Mouse (Mus musculus) neural tube, embryonic 15.5 days (tissue): ENCODE measurements around the gene Kif20b. TPM values are rescaled to one million over a fixed set of nuclear protein-coding genes. Genes with fewer than 3 reads are reported as not detected.

Experiments
- ATAC-seq: fragments of 200-750 bp; cut with Nextera tagmentation; 2 replicates; pipeline ENCODE4 v1.8.0; 2017; ENCODE audit warnings: mild to moderate bottlenecking, moderate TSS enrichment, moderate library complexity; ENCODE audit not compliant: low FRiP score
- H3K27ac ChIP-seq: fragments of 300-500 bp; sonication (generic); replicated peaks from 2 replicates; pipeline ENCODE4 v1.5.1; 2015; ENCODE audit warnings: mild to moderate bottlenecking, inconsistent platforms
- H3K27me3 ChIP-seq: fragments of 300-500 bp; sonication (generic); replicated peaks from 2 replicates; pipeline ENCODE4 v1.6.1; 2015; ENCODE audit warnings: inconsistent platforms
- H3K36me3 ChIP-seq: fragments of 300-500 bp; sonication (generic); 2 replicates; pipeline ENCODE4 v1.6.1; 2015; ENCODE audit warnings: inconsistent platforms
- H3K4me1 ChIP-seq: fragments of 300-500 bp; sonication (generic); 2 replicates; pipeline ENCODE4 v1.6.1; 2015; ENCODE audit warnings: inconsistent platforms
- H3K4me2 ChIP-seq: fragments of 300-500 bp; sonication (generic); 2 replicates; pipeline ENCODE4 v1.6.1; 2015; ENCODE audit warnings: inconsistent platforms, mild to moderate bottlenecking, moderate library complexity
- H3K4me3 ChIP-seq: fragments of 300-500 bp; sonication (generic); replicated peaks from 2 replicates; pipeline ENCODE4 v1.5.1; 2015; ENCODE audit warnings: mild to moderate bottlenecking, inconsistent platforms
- H3K9ac ChIP-seq: fragments of 300-500 bp; sonication (generic); replicated peaks from 2 replicates; pipeline ENCODE4 v1.6.1; 2015; ENCODE audit warnings: mild to moderate bottlenecking, inconsistent platforms
- H3K9me3 ChIP-seq: fragments of 300-500 bp; sonication (generic); replicated peaks from 2 replicates; pipeline ENCODE4 v1.6.1; 2016; ENCODE audit warnings: inconsistent platforms
- WGBS: fragments of 180-500 bp; shearing (Covaris S2); methylation state at CpG from one replicate; pipeline ENCODE4 v1.1.7; 2015; ENCODE audit warnings: mixed read lengths; 5-methylcytosine and 5-hydroxymethylcytosine counted together
- polyA plus RNA-seq: library from polyadenylated mRNA; unstranded; fragments of >200 nt; fragmentation: Nextera tagmentation; extraction: Ambion mirVana; gene quantifications from 2 replicates; pipeline ENCODE4 v1.2.1, GENCODE M21; 2015

Gene Kif20b
- polyA plus RNA-seq, 1 experiment from 2014 or later = 8.5 TPM

GRCm38 (mm10) chr19:34921253-34921651, 909 bp upstream of the Kif20b start:
- H3K9me3 ChIP-seq = no peaks in the 10 kb centered on the region
- 0 out of 2 replicates have a peak overlapping the region, but pooled peaks have one; percentile 67 for H3K9ac ChIP-seq
- peak overlapping the region; percentile 85 for H3K4me3 ChIP-seq
- H3K27me3 ChIP-seq = no peaks in the 10 kb centered on the region
- peak overlapping the region; percentile 77 for H3K27ac ChIP-seq
- peaks cover 9% of the 10 kb centered on the region for H3K4me1 ChIP-seq
- peak overlapping the region; percentile 70 for H3K4me2 ChIP-seq
- no peaks in the 10 kb centered on the region for H3K36me3 ChIP-seq
- ATAC-seq = peak; percentile 22; the same call in 1 of the 2 replicates
- 23% methylated on average over 7 of the region's 7 CpGs for WGBS

- Histone ChIP-seq H3K9ac (peak overlapping the region; percentile 67), H3K27me3 (no peaks in the 10 kb centered on the region), H3K4me1 (peaks cover 9% of the 10 kb centered on the region), H3K27ac (no peak overlapping the region), H3K4me3 (peak overlapping the region; percentile 85), H3K9me3 (no peaks in the 10 kb centered on the region), H3K4me2 (peak overlapping the region; percentile 70), H3K36me3 (no peaks in the 10 kb centered on the region)
- ATAC-seq = no peak
- WGBS = under 1% methylated on average over 9 of the region's 9 CpGs
These were observed 422 bp downstream of the Kif20b start for GRCm38 (mm10) chr19:34922603-34922963.

GRCm38 (mm10) chr19:34947206-34947605, 25.0 kb downstream of the Kif20b start:
- Histone ChIP-seq H3K4me3 (no peak overlapping the region), H3K36me3 (0 out of 2 replicates have a peak, but pooled peaks cover 4% of the 10 kb centered on the region), H3K9me3 (no peaks in the 10 kb centered on the region), H3K4me2 (no peak overlapping the region), H3K9ac (no peak overlapping the region), H3K27me3 (no peaks in the 10 kb centered on the region), H3K4me1 (no peaks in the 10 kb centered on the region), H3K27ac (no peak overlapping the region)
- no peak for ATAC-seq
- WGBS = 94% methylated on average over 1 of the region's 1 CpGs

- Histone ChIP-seq H3K9ac (no peak overlapping the region), H3K27ac (no peak overlapping the region), H3K27me3 (no peaks in the 10 kb centered on the region), H3K9me3 (no peaks in the 10 kb centered on the region), H3K4me2 (no peak overlapping the region), H3K4me3 (no peak overlapping the region), H3K36me3 (0 out of 2 replicates have a peak, but pooled peaks cover 4% of the 10 kb centered on the region), H3K4me1 (no peaks in the 10 kb centered on the region)
- no peak for ATAC-seq
- WGBS = 91% methylated on average over 11 of the region's 11 CpGs
These were observed 31.8 kb downstream of the Kif20b start for GRCm38 (mm10) chr19:34953842-34954541.

GRCm38 (mm10) chr19:34959369-34959768, 37.2 kb downstream of the Kif20b start:
- no peak for ATAC-seq

GRCm38 (mm10) chr19:34984742-34985141, 62.6 kb downstream of the Kif20b start:
- Histone ChIP-seq H3K4me2 (no peak overlapping the region), H3K9ac (no peak overlapping the region), H3K9me3 (no peaks in the 10 kb centered on the region), H3K4me3 (no peak overlapping the region), H3K36me3 (no peaks in the 10 kb centered on the region), H3K27ac (no peak overlapping the region), H3K4me1 (no peaks in the 10 kb centered on the region), H3K27me3 (no peaks in the 10 kb centered on the region)
- no peak for ATAC-seq
- 79% methylated on average over 2 of the region's 2 CpGs for WGBS

More at GRCm38 (mm10) chr19:34959369-34959768, 37.2 kb downstream of the Kif20b start:
- Histone ChIP-seq H3K27me3 (no peaks in the 10 kb centered on the region), H3K36me3 (no peaks in the 10 kb centered on the region), H3K4me1 (no peaks in the 10 kb centered on the region), H3K27ac (no peak overlapping the region), H3K4me3 (no peak overlapping the region), H3K9me3 (no peaks in the 10 kb centered on the region), H3K9ac (no peak overlapping the region), H3K4me2 (no peak overlapping the region)
- WGBS = 87% methylated on average over 11 of the region's 11 CpGs

GRCm38 (mm10) chr19:34990443-34990842, 68.3 kb downstream of the Kif20b start:
- no peak overlapping the region for H3K4me3 ChIP-seq
- H3K9me3 ChIP-seq = no peaks in the 10 kb centered on the region
- H3K9ac ChIP-seq = no peak overlapping the region
- no peaks in the 10 kb centered on the region for H3K36me3 ChIP-seq
- no peak for ATAC-seq
- H3K4me2 ChIP-seq = no peak overlapping the region
- no peaks in the 10 kb centered on the region for H3K27me3 ChIP-seq
- WGBS = 77% methylated on average over 4 of the region's 4 CpGs
- no peak overlapping the region for H3K27ac ChIP-seq
- H3K4me1 ChIP-seq = no peaks in the 10 kb centered on the region

DNA sequence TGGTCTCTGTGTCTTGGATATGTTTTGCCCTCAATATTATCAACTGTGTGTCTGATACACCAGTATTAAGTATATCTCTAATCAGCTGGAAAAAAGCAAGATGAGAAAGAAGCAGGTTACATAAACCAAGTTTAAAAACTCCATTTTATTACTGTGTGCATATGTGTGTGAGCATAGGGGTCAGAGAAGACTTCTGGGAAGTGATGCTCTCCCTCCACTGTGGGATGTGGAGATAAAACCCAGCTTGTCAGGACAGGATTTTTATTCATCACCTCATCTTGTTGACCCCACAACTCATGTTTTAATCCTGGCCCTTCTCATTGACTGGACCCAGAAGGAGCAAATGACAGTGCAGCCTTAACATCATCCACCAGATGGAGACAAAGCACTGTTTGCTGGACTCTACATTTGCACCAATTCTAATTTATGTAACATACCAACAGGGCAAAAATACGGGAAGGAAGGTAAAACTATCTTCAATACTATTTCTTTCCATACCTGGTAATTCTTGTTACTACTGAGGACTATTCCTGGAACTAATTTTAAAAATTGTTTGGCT, 70.9 kb downstream of the Kif20b start:
- Histone ChIP-seq H3K9ac (no peak overlapping the region), H3K4me2 (no peak overlapping the region), H3K36me3 (no peaks in the 10 kb centered on the region), H3K4me3 (no peak overlapping the region), H3K27ac (no peak overlapping the region), H3K27me3 (no peaks in the 10 kb centered on the region), H3K4me1 (no peaks in the 10 kb centered on the region), H3K9me3 (no peaks in the 10 kb centered on the region)
- peak; percentile 77; the same call in 1 of the 2 replicates for ATAC-seq
- WGBS = 7% methylated on average over 1 of the region's 1 CpGs

DNA sequence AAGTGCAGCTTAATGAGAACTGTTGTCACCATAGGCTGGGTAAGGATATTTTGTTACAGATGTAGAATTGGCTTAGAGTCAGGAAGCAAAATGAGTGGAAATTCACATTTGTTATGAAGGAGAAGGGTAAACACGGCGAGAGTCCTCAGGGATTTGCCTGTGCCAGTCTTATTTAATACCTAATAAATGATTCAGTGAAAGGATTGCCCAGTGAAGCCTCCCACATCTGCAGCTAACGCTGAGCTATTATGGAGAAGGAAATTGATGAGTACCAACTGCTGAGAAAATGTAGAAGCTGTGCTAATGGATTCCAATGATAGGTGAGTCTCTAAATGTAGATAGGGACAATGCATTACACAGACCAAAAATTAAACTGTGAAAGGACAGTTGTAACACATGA, 92.9 kb downstream of the Kif20b start:
- 42% methylated on average over 3 of the region's 3 CpGs for WGBS

GRCm38 (mm10) chr19:35017474-35018208, 95.5 kb downstream of the Kif20b start:
- Histone ChIP-seq H3K4me3 (no peak overlapping the region), H3K27me3 (no peaks in the 10 kb centered on the region), H3K4me1 (no peaks in the 10 kb centered on the region), H3K27ac (no peak overlapping the region), H3K4me2 (no peak overlapping the region), H3K9me3 (no peaks in the 10 kb centered on the region), H3K9ac (no peak overlapping the region), H3K36me3 (no peaks in the 10 kb centered on the region)
- 63% methylated on average over 4 of the region's 4 CpGs for WGBS
- no peak for ATAC-seq

More for the DNA sequence above, 92.9 kb downstream of the Kif20b start:
- Histone ChIP-seq H3K4me3 (no peak overlapping the region), H3K27ac (no peak overlapping the region), H3K4me2 (no peak overlapping the region), H3K4me1 (no peaks in the 10 kb centered on the region), H3K9ac (no peak overlapping the region), H3K9me3 (no peaks in the 10 kb centered on the region), H3K27me3 (no peaks in the 10 kb centered on the region), H3K36me3 (no peaks in the 10 kb centered on the region)
- no peak for ATAC-seq

- Histone ChIP-seq H3K4me2 (no peak overlapping the region), H3K4me3 (no peak overlapping the region), H3K27me3 (no peaks in the 10 kb centered on the region), H3K9ac (no peak overlapping the region), H3K27ac (no peak overlapping the region), H3K36me3 (no peaks in the 10 kb centered on the region), H3K4me1 (no peaks in the 10 kb centered on the region), H3K9me3 (no peaks in the 10 kb centered on the region)
- ATAC-seq = no peak
- 66% methylated on average over 4 of the region's 4 CpGs for WGBS
These were observed 96.0 kb downstream of the Kif20b start for GRCm38 (mm10) chr19:35018209-35018581.
